Mouse (Mus musculus) heart, postnatal 36 days (tissue): ENCODE results near the gene Rnf141. TPM values are rescaled to one million over a fixed set of nuclear protein-coding genes. Genes with fewer than 3 reads are reported as not detected.

Experiments
- DNase-seq, 2 experiments: peaks; one replicate each; pipeline ENCODE4 v3.0.0; 2021 to 2022
- intact Hi-C: fragments of 180-260 bp; cut with DNase I; formaldehyde crosslinking; loops from one replicate; pipeline ENCODE4 v1.15.1; 2025
- total RNA-seq, 2 experiments: library from RNA; stranded (reverse); gene quantifications; 2 replicates each; pipeline ENCODE4 v1.2.3; 2021

The Rnf141 gene
- total RNA-seq, 2 experiments from 2014 or later, result 36.5 to 38.1 TPM

DNA sequence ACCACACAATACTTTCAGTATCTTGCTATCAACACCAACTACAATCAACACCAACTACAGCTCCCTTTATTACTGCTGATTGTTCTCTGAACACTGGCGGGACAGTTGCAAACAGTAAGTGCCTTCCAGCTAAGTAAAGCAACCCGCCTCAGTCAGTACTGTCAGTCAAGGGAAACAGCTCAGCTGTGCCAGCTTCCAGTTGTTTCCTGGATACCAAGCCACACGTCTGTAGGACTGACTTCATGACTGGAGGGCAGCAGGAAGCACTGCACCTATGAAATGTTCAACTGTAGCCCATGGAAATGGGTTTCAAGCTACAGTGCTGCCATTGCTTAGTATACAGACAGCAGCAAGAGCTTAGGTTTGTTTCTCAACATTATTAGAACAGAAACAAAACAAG, 9.7 kb downstream of the Rnf141 start:
- no peak for DNase-seq
- intact Hi-C loops, result no loop called here

DNA sequence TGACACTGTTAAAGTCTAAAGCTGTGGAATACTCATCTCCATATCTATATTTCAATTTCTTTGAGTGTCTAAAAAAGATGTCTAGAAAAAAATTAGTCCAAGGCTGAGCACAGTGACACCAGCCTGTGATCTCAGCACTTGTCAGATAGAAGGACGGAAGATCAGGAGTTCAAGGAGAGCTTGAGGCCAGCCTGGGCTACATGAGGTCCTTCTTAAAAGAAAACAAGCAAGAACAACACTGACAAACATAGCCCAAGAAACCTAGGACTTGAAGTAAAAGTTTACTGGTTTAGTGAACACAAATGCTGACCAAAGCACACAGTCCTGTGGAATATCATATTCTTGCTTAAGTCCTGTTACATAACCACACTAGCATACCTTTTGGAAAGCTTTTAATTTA, 10.2 kb downstream of the Rnf141 start:
- intact Hi-C loops, result no loop called here
- DNase-seq, result no peak

DNA sequence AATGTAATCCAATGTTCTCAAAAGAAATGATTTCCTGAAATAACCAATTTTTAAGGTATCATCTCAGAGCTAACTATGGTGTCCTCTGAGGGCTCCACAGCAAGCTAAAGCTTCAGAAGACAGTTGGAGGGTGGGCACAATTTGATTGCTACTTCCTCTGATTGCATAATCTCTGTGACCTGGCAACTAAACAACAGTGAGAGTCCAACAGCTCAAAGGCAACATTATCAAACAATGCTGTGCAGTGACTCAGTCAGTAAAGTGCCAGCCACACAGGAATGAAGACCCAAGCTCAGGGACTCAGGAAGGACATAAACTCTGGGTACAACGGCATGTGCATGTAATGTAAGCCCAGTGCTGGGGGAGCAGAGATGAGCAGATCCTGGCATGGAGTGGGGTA, 11.2 kb downstream of the Rnf141 start:
- intact Hi-C loops, result no loop called here
- no peak for DNase-seq

DNA sequence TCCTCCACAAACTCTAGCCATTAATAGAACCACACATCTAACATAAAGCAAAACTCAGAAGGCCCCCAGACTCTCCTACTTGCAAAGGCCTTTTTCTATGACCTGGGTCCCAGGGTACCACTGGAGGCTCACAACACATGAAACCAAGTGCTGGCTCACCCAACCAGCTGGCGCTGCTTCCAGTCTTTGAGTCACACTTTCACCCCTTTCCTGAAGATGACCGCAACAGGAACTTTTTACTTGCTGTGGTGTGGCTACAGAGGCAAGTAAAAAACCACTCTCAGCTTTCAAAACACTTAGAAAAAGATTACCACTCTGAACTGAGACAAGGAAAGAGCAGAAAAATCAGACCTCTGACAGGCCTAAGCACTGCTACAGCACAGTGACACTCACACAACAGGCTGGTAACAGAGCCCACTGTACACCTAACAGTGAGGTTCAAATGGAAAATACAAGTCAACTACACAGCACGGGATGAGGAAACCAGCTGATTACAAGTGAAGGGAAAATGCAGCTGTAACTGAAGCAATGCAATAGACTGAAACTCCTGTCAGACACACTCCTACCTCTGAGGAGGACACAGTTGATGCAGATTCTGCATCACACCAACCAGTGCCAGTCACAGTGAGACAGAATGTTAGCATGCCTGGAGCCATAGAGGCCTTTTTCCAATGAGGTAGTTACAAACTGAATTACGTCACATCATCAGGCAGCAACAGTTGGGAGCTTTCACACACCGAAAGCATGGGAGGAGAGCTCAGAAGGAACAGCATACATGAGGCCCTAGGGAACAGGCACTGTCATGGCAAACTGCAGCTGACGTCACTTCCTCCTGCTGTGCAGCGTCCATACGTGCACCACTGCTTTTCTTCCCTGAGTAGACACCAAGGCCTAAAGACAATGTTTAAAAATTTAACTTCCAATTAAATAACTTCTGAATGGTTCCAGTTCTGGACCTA, 20.0 kb downstream of the Rnf141 start:
- DNase-seq, result no peak
- intact Hi-C loops, result no loop called here

DNA sequence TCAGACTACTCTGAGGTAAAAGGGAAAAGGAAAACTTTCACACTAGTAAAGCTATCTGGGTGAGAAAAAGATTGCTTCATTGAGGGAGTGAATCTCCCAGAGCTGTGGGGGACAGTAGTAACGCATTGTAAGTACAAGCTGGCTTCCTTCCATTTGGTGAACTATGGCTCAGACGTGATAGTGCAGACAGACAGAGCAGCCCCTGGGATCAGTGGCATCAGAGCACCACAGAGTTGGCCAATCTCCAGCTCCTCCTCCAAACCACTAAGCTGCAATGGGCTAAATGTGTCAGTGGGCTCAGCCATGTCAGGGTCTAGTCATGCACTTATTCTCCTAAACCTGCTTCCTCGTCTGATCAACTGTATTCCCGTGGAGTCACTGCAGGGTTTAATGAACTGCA, 20.7 kb downstream of the Rnf141 start:
- intact Hi-C loops, result no loop called here
- no peak for DNase-seq

DNA sequence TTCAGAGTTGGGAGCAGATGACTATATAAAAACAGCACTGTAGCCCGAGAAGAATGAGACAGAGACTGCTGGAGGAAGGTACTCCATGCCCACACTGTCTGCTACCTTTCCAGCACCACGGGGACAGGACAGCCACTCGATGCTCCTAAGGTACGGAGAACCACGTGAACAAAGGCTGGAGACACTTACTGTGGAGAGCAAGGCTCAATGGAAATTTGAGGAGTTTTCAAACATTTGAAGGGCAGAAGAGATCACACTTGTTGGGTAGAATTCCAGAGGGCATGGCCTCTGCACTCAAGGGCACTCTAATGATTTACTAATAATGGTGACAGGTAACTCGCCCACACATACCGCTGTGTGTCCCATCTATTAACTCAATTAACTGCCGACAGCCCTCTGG, 21.2 kb downstream of the Rnf141 start:
- intact Hi-C loops, result no loop called here
- DNase-seq, result no peak

DNA sequence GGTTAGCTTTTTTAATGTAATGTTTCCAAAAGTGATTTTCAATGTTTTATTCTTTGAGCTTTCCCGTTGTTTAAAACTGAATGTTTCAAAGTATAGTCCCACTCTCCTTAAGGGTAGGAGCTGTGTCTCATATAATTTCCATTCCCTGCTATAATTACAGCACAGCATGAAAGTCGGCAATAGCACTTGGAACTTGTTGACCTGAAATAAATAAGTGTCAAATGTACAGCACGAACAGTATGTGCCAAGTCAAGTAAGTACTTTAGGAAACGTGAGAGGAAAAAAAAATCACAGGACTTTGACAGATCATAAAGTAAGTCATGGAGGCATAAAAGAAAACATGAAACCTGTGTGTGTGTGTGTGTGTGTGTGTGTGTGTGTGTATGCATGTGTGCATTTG, 22.2 kb downstream of the Rnf141 start:
- DNase-seq, result no peak
- intact Hi-C loops, result no loop called here

DNA sequence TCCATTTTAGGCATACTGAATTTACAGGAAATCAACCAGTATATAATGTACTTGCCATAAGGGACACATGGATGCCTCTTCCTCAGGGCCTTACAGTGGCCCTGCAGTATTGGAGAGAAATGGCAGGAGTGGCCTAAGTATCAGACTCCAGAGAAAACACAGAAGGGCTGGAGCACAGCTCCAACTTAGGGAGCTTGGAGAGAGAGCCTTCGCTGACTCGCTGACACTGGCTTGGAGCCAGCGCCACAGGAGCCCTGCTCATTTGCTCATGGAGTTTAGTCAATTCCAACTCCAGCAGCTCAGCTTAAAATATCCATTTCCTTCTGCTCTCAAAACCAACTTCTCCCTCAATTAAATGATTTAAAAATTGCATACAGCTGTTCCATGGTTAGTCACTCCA, 22.6 kb downstream of the Rnf141 start:
- DNase-seq, result peak in 1 of 2 experiments; percentile 63
- intact Hi-C loops, result no loop called here

DNA sequence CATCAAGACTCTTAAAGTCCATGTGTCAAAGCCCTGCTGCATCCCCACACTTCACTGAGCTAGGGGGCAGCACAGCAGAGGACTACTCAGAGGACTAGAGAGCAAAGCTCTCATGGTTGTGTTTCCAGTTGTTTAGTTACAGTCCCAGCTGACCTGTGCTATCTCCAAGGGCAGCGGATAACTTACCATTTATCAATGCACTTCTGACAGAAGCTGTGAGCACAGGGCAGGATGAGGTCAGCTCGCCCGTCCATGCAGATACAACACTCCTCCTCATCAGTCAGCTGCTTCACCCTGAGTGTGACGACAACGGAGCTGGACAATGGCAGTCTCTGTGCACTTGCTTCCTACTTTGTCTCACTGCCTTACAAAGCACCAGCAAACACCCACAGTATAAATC, 23.2 kb downstream of the Rnf141 start:
- no peak for DNase-seq
- intact Hi-C loops, result no loop called here

DNA sequence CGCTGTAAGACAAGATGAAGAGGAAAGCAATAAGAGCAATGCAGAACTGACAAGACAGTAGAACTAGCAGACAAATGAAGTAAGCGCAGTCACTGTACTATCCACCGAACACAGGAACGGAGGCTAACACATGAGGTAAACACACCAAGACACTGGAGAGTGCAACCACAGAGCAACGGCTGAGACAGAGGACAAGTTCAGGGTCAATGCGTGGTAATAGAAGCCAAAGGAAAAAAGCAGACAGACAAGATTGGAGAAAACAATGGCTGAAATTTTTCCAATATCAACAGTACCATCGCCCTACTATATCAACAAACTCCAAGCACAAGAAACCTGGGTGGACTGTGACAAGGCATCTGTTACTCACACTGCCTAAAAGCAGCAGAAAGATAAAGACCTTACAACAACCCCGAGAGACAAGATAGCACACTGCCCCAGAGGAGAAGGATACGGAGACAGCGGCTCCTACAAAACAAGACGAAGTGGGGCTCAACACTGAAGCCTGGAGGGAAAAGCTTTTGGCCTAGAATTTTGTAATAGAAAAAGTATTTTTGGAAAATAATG, 25.4 kb downstream of the Rnf141 start:
- no peak for DNase-seq
- intact Hi-C loops, result loop anchor here (5.0 kb wide), 1 partner anchor 128 kb away; no protein-coding TSS in a partner anchor

DNA sequence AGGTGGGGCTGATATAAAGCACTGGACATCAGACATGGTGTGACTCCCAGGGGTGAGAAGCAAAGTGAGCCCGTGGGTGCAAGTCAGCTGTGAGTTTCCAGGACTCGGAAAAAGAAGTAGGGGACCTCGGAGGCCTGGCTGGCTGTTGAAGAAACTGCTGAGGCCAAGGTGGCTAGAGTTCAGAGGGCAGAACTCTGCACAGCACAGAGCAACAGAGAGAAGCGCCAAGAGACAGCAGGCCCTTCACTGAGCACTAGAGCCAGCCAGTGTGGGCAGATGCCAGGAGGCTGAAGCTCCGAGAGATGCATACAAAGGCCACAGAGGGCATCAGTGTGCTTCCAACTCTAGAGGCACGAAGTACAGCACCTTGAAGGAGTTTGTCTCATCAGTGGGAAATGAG, 26.1 kb downstream of the Rnf141 start:
- peak; percentile 52 to 53 for DNase-seq
- intact Hi-C loops, result loop anchor here (5.0 kb wide), 1 partner anchor 129 kb away; no protein-coding TSS in a partner anchor

DNA sequence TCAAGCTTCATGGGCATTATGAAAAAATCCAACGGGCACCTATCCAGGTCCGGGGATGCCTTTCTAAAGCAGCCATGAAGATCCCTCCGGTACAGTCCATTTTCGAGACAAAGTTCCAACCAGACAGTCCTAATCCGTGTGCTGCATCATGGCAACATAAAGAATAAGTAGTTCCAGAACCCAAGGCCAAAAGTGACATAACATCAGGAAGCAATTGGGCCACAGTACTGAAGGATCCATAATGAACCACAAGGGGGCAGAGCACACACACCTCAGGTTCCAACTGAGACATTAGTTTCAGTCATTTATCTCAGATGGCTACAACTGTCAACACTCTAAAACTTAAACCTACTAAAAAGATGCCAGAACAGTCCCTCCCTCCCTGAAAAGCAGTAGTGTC, 28.2 kb downstream of the Rnf141 start:
- intact Hi-C loops, result loop anchor here (1.0 to 5.0 kb wide), 2 partner anchors 114 to 131 kb away; no protein-coding TSS in a partner anchor
- no peak for DNase-seq

DNA sequence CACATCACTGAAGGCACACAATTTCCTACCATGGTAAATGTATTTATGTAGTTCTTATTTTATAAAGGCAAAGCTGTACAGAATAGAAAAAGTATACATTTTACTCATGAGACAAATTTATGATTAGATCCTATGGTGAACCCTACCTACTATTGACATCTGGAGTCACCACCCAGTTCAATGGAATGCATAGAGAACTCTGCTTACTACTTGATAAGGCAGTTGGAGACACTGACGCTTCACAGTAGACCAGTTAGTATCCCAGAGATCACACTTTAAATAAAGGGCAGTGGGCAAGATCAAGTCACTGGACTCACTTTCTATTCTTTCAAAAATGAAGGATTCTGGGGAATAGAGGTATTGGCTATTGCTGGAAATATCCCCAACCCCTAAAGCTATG, 30.3 kb downstream of the Rnf141 start:
- DNase-seq, result no peak
- intact Hi-C loops, result no loop called here

DNA sequence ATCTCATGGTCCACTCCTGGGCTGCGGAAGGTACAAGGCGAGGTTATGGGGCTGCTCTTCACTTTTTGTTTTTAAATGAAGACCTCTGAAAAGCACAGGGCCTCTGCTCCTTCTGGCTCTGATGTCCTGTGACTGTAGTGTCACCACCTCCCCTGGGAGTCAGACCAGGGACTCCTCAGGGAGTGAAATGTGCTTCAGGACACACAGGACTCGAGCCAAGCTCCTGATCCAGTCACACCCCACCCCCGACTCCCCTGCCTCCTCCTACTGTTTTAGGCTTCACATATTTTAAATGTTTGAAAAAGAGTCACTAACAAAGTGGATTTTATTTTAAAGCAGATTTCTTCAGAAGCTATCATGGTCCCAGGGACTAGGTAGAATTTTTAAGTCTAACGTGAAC, 32.7 kb downstream of the Rnf141 start:
- DNase-seq, result no peak
- intact Hi-C loops, result no loop called here

DNA sequence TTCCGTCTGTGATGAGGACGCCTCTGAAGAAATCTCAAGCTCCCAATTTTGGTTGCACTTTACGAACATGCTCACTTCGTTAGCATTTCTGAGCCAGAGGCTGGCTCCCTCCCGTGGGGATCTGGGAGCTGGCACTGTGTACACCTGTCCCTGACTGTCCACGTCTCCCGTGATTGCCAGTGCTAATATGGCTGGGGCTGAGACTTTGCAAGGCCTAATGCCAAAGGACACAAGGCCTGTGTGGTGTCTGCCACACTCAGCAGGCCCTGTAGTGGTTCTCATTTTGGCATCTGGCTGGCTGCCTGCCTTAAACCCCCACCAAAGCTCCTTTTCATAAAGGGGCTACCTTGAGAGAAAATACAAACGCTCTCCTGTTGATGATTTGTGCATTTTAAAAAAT, 33.3 kb downstream of the Rnf141 start:
- DNase-seq, result no peak
- intact Hi-C loops, result no loop called here

DNA sequence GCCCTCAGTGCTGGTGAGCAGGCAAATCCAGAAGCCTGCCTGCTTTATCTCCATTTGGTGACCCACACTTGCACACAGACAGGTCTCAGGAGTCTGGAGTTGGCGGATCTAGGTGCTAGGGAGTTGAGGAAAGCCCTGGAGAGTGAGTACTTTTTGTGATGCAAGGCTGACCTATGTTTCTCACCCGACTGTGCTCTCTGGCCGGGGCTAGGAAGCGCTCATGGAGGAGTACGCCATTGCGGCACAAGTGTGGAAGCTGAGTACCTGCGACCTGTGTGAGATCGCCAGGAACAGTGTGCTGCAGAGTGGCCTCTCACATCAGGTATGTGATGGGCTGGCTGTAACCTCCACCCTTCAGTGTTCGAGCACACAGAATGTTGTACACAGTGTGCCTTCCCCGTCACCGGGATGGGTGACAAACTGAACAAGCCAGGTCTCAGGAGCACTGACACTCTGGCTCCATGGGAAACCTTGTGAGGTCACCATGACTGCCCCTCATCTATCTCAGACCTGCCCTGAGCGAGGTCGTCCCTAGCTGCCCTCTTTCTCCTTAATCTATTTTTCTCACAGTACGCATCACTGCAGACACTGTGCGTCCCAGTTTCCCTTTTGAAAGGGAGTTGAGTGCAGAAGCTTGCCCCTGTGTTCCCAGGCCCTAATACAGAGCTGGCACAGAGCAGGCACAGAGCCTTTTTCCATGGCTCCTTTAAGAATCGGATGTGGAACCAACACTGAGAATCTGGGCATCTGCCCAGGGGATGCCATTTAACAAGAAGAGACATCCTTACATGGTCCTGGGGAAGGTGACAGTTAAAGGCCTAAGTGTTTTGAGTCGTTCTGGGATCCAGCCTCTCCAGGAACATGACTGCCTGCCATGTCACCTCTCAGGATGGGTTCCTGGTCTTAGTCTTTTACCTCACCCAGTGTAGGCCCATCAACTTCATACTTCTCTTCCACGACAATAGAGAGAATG, 34.4 kb downstream of the Rnf141 start:
- intact Hi-C loops, result no loop called here
- DNase-seq, result no peak

DNA sequence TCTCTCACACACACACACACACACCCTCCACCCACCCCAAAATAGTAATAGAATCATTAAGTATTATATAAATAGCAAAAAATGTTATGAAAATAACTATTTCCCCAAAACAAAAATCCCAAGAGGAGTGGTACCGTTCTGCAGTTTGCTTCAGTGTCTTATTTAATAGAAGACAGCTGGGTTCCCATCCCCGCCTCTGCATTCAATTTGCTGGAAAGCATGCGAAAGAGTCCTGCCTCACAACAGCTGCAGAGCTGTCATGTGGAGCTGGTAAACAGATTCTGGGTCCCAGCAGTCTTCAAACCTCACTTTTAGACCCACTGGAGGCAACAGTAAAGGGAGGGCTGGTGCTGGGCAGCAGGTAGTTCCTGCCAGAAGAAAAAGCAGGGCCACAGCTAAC, 35.3 kb downstream of the Rnf141 start:
- intact Hi-C loops, result no loop called here
- DNase-seq, result no peak

DNA sequence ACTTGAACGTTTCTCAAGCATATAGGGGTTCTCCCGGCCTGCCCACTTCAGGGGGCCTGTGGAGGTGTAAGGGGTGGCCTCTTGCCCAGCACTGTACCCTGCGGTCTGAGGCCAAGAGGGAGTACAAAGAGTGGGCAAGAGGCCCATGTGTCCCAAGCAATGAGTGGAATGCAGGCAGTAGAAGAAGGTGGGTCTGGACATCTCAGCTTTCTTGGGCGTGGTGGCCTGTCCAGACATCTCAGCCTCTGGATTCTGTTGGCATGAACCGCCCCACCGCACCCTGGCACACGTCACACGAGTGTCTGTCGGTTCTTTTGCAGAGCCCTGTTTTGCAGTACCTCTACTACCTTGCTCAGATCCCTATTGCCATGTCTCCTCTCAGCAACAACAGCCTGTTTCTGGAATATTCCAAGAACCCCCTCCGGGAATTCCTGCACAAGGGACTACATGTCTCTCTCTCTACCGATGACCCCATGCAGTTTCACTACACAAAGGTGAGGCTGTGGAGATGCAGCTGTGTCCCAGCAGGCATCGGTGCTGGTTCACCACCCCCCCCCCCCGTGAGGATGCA, 36.7 kb downstream of the Rnf141 start:
- no peak for DNase-seq
- intact Hi-C loops, result no loop called here

DNA sequence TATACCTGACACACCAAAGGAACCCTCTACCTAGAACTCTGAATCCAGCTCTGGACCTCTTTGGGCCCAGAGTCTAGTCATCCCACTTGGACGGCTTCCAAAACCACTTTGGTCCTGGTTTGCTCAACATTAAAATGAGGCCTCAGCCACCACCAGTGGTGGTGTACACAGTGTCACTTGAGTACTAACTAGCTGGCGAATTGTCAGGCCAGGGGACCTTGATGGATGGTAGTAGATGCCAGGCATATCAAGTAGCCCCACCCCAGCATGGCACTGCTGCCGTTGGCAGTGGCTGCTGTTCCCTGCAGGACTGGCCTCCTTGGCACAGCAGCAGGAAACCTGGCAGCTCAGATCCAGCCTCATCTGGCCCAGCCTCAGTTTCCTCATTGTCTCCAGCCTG, 40.0 kb downstream of the Rnf141 start:
- no peak for DNase-seq

DNA sequence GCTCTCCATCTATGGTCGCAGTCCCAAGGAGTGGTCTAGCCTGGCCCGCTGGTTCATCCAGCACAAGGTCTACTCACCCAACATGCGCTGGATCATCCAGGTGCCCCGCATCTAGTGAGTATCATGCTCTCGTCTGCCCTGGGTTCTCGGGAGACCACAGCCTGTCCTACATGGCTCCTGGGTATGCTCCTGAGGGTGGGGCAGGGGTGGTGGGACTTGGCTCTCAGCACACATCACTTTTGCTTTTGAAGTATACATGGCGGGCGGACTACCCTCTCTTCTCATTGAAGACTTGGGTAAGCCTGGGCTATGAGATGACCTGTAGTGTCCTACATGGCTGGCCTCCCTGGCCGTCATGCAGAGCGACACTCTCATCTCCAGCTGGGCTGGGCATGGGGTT, 41.1 kb downstream of the Rnf141 start:
- DNase-seq, result no peak
- intact Hi-C loops, result loop anchor here (5.0 kb wide), 3 partner anchors 156 to 516 kb away; no protein-coding TSS in a partner anchor

More for the DNA sequence above, 40.0 kb downstream of the Rnf141 start:
- intact Hi-C loops, result loop anchor here (5.0 kb wide), 3 partner anchors 157 to 517 kb away; no protein-coding TSS in a partner anchor
